Mouse (Mus musculus) stomach, embryonic 16.5 days (tissue): Measurements from ENCODE around the gene 2300009A05Rik. TPM values are rescaled to one million over a fixed set of nuclear protein-coding genes. Genes with fewer than 3 reads are reported as not detected.

Experiments used
- ATAC-seq: fragments of 200-750 bp; cut with Nextera tagmentation; 2 replicates; pipeline ENCODE4 v1.8.0; 2017; ENCODE audit warnings: moderate number of reproducible peaks, moderate TSS enrichment; ENCODE audit not compliant: insufficient read depth, low FRiP score
- H3K27ac ChIP-seq: fragments of 300-500 bp; sonication (generic); 2 replicates; pipeline ENCODE4 v1.5.1; 2014; ENCODE audit warnings: low read length
- H3K27me3 ChIP-seq: fragments of 300-500 bp; sonication (generic); 2 replicates; pipeline ENCODE4 v1.6.1; 2014; ENCODE audit warnings: low read length, control low read depth, mixed read lengths; ENCODE audit not compliant: control insufficient read depth, insufficient read depth
- H3K36me3 ChIP-seq: fragments of 300-500 bp; sonication (generic); 2 replicates; pipeline ENCODE4 v1.6.1; 2014; ENCODE audit warnings: low read length; ENCODE audit not compliant: control insufficient read depth, insufficient read depth
- H3K4me1 ChIP-seq: fragments of 300-500 bp; sonication (generic); 2 replicates; pipeline ENCODE4 v1.6.1; 2014; ENCODE audit warnings: low read length, control low read depth, mixed read lengths; ENCODE audit not compliant: control insufficient read depth, insufficient read depth
- H3K4me2 ChIP-seq: fragments of 300-500 bp; sonication (generic); 2 replicates; pipeline ENCODE4 v1.6.1; 2014; ENCODE audit warnings: low read depth, low read length, mixed read lengths
- H3K4me3 ChIP-seq: fragments of 300-500 bp; sonication (generic); replicated peaks from 2 replicates; pipeline ENCODE4 v1.5.1; 2014; ENCODE audit warnings: mild to moderate bottlenecking, low read length
- H3K9ac ChIP-seq: fragments of 300-500 bp; sonication (generic); 2 replicates; pipeline ENCODE4 v1.6.1; 2014; ENCODE audit warnings: low read length
- H3K9me3 ChIP-seq: fragments of 300-500 bp; sonication (generic); replicated peaks from 2 replicates; pipeline ENCODE4 v1.6.1; 2016; ENCODE audit warnings: low read length, control low read depth; ENCODE audit not compliant: control insufficient read depth
- WGBS: fragments of 180-500 bp; shearing (Covaris S2); extraction: QIAGEN DNeasy Blood & Tissue Kit; methylation state at CpG from one replicate; pipeline ENCODE4 v1.1.7; 2014; 5-methylcytosine and 5-hydroxymethylcytosine counted together
- polyA plus RNA-seq: library from polyadenylated mRNA; unstranded; fragments of >200 nt; fragmentation: Nextera tagmentation; extraction: Ambion mirVana; gene quantifications from 2 replicates; pipeline ENCODE4 v1.2.1, GENCODE M21; 2015

The 2300009A05Rik gene
- 33.3 and 37.3 TPM in 2 replicates for polyA plus RNA-seq

- Histone ChIP-seq H3K4me1 (peaks cover 5% of the 10 kb centered on the region), H3K27me3 (no peaks in the 10 kb centered on the region), H3K4me2 (peak within 1 kb of the TSS; percentile 84), H3K9me3 (no peaks in the 10 kb centered on the region), H3K36me3 (no peaks in the 10 kb centered on the region), H3K27ac (peak within 1 kb of the TSS; percentile 90), H3K9ac (peak within 1 kb of the TSS; percentile 88), H3K4me3 (peak within 1 kb of the TSS; percentile 76)
- ATAC-seq, result peak; percentile 98
- under 1% methylated on average over 74 of the region's 74 CpGs for WGBS
Measured at GRCm38 (mm10) chr9:63398611-63399462, at the start of gene 2300009A05Rik. Gene 2300009A05Rik, minus strand, starts transcription at chr9:63399246.

- 76% methylated on average over 6 of the region's 6 CpGs for WGBS
Measured at GRCm38 (mm10) chr9:63443695-63444094, 44.6 kb upstream of the 2300009A05Rik start.

GRCm38 (mm10) chr9:63430652-63431051, 31.6 kb upstream of the 2300009A05Rik start:
- 68% methylated on average over 1 of the region's 1 CpGs for WGBS
- no peak overlapping the region for H3K4me2 ChIP-seq
- ATAC-seq, result no peak
- no peak overlapping the region for H3K9ac ChIP-seq
- H3K9me3 ChIP-seq, result no peaks in the 10 kb centered on the region
- H3K4me1 ChIP-seq, result no peaks in the 10 kb centered on the region
- H3K4me3 ChIP-seq, result no peak overlapping the region
- H3K27ac ChIP-seq, result no peak overlapping the region
- no peaks in the 10 kb centered on the region for H3K27me3 ChIP-seq
- H3K36me3 ChIP-seq, result no peaks in the 10 kb centered on the region

More at GRCm38 (mm10) chr9:63443695-63444094, 44.6 kb upstream of the 2300009A05Rik start:
- no peaks in the 10 kb centered on the region for H3K4me1 ChIP-seq
- no peak overlapping the region for H3K9ac ChIP-seq
- H3K4me3 ChIP-seq, result no peak overlapping the region
- no peaks in the 10 kb centered on the region for H3K9me3 ChIP-seq
- H3K36me3 ChIP-seq, result no peaks in the 10 kb centered on the region
- H3K27me3 ChIP-seq, result no peaks in the 10 kb centered on the region
- H3K4me2 ChIP-seq, result no peak overlapping the region
- no peak overlapping the region for H3K27ac ChIP-seq
- no peak for ATAC-seq

GRCm38 (mm10) chr9:63421096-63421736, 22.2 kb upstream of the 2300009A05Rik start:
- ATAC-seq, result no peak
- Histone ChIP-seq H3K36me3 (no peaks in the 10 kb centered on the region), H3K9ac (no peak overlapping the region), H3K27ac (no peak overlapping the region), H3K4me3 (no peak overlapping the region), H3K4me2 (no peak overlapping the region), H3K4me1 (no peaks in the 10 kb centered on the region), H3K27me3 (no peaks in the 10 kb centered on the region), H3K9me3 (no peaks in the 10 kb centered on the region)
- 42% methylated on average over 9 of the region's 9 CpGs for WGBS

GRCm38 (mm10) chr9:63420396-63420795, 21.4 kb upstream of the 2300009A05Rik start:
- ATAC-seq, result no peak
- H3K27me3 ChIP-seq, result no peaks in the 10 kb centered on the region
- no peaks in the 10 kb centered on the region for H3K9me3 ChIP-seq
- H3K4me3 ChIP-seq, result no peak overlapping the region
- no peak overlapping the region for H3K9ac ChIP-seq
- H3K4me1 ChIP-seq, result no peaks in the 10 kb centered on the region
- WGBS, result 43% methylated on average over 6 of the region's 6 CpGs
- H3K4me2 ChIP-seq, result no peak overlapping the region
- H3K27ac ChIP-seq, result no peak overlapping the region
- H3K36me3 ChIP-seq, result no peaks in the 10 kb centered on the region

- H3K27ac ChIP-seq, result no peak overlapping the region
- no peaks in the 10 kb centered on the region for H3K36me3 ChIP-seq
- H3K27me3 ChIP-seq, result no peaks in the 10 kb centered on the region
- H3K4me1 ChIP-seq, result peaks cover 5% of the 10 kb centered on the region
- no peaks in the 10 kb centered on the region for H3K9me3 ChIP-seq
- no peak for ATAC-seq
- 81% methylated on average over 1 of the region's 1 CpGs for WGBS
- no peak overlapping the region for H3K4me3 ChIP-seq
- no peak overlapping the region for H3K9ac ChIP-seq
- no peak overlapping the region for H3K4me2 ChIP-seq
Measured at GRCm38 (mm10) chr9:63400176-63400575, 1.1 kb upstream of the 2300009A05Rik start.

- Histone ChIP-seq H3K27me3 (no peaks in the 10 kb centered on the region), H3K4me3 (peak overlapping the region; percentile 76), H3K27ac (peak overlapping the region; percentile 60; the same call in 1 of the 2 replicates), H3K9ac (peak overlapping the region; percentile 88), H3K9me3 (no peaks in the 10 kb centered on the region), H3K4me2 (peak overlapping the region; percentile 84), H3K4me1 (peaks cover 5% of the 10 kb centered on the region), H3K36me3 (no peaks in the 10 kb centered on the region)
- ATAC-seq, result no peak; the same call in 1 of the 2 replicates
- WGBS, result 3% methylated on average over 8 of the region's 8 CpGs
Measured at GRCm38 (mm10) chr9:63399463-63399815, 393 bp upstream of the 2300009A05Rik start.

GRCm38 (mm10) chr9:63395612-63396011, 3.4 kb downstream of the 2300009A05Rik start:
- WGBS, result 84% methylated on average over 7 of the region's 7 CpGs
- H3K27me3 ChIP-seq, result no peaks in the 10 kb centered on the region
- peaks cover 5% of the 10 kb centered on the region for H3K4me1 ChIP-seq
- no peak overlapping the region for H3K4me3 ChIP-seq
- no peaks in the 10 kb centered on the region for H3K9me3 ChIP-seq
- H3K27ac ChIP-seq, result no peak overlapping the region
- no peak overlapping the region for H3K9ac ChIP-seq
- no peak for ATAC-seq
- H3K4me2 ChIP-seq, result no peak overlapping the region
- H3K36me3 ChIP-seq, result no peaks in the 10 kb centered on the region

GRCm38 (mm10) chr9:63391307-63391706, 7.7 kb downstream of the 2300009A05Rik start:
- no peak for ATAC-seq
- no peaks in the 10 kb centered on the region; the same call in 1 of the 2 replicates for H3K4me1 ChIP-seq
- no peak overlapping the region for H3K4me3 ChIP-seq
- no peaks in the 10 kb centered on the region for H3K9me3 ChIP-seq
- no peak overlapping the region for H3K9ac ChIP-seq
- H3K4me2 ChIP-seq, result no peak overlapping the region
- H3K27me3 ChIP-seq, result no peaks in the 10 kb centered on the region
- H3K27ac ChIP-seq, result no peak overlapping the region
- 59% methylated on average over 2 of the region's 2 CpGs for WGBS
- no peaks in the 10 kb centered on the region for H3K36me3 ChIP-seq
